Mouse (Mus musculus) thymus, postnatal 14 days (tissue): ENCODE data around the gene Cldn18.

ENCODE experiments used
- DNase-seq: peaks from one replicate; pipeline ENCODE4 v3.0.0; 2021

Gene Cldn18

GRCm38 (mm10) chr9:99681980-99682570 lies 35.0 kb downstream of the Cldn18 start:
- DNase-seq, result no peak

GRCm38 (mm10) chr9:99675714-99676113 lies 41.4 kb downstream of the Cldn18 start:
- no peak for DNase-seq

GRCm38 (mm10) chr9:99671603-99672002 lies 45.5 kb downstream of the Cldn18 start:
- no peak for DNase-seq

- DNase-seq, result no peak
Measured at GRCm38 (mm10) chr9:99667596-99667995, 49.5 kb downstream of the Cldn18 start.

GRCm38 (mm10) chr9:99662887-99663286 lies 54.2 kb downstream of the Cldn18 start:
- DNase-seq, result no peak

- peak; percentile 44 for DNase-seq
Measured at GRCm38 (mm10) chr9:99662406-99662805, 54.7 kb downstream of the Cldn18 start.

GRCm38 (mm10) chr9:99661606-99662166 lies 55.4 kb downstream of the Cldn18 start:
- DNase-seq, result no peak

- no peak for DNase-seq
Measured at GRCm38 (mm10) chr9:99660756-99661155, 56.3 kb downstream of the Cldn18 start.

- DNase-seq, result no peak
Measured at GRCm38 (mm10) chr9:99646102-99646501, 71.0 kb downstream of the Cldn18 start.

- DNase-seq, result no peak
Measured at GRCm38 (mm10) chr9:99645416-99645815, 71.7 kb downstream of the Cldn18 start.

- DNase-seq, result no peak
Measured at GRCm38 (mm10) chr9:99639957-99640356, 77.1 kb downstream of the Cldn18 start.
